Mouse (Mus musculus): ENCODE data around the gene Olfr1449.
"Not testable (repeated sequence)": the region's sequence is repeated elsewhere in the genome, so short reads cannot be mapped to it uniquely, and the experiment has no call there.

The Olfr1449 gene

DNA sequence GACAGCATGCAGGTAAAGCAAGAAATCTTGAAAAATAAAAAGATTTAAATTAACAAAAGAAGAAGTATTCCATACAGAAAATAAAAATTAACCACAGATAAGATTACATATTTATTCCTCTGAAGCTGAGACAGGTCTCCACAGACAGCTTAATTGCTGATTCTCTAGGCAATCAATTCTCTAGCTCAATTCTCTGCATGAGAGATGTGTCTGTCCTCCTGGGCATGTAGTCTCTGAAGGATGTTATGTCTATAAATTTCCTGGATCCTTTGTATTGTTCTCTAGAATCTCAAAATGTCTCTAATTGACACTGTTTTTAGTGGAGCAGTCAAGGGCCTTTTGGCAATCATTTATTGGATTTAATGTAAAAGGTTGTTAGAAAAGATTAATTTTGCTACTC lies at the start of gene Olfr1449:
TSS of gene Olfr1449 (plus strand) at position 301 of the 400 bp plus-strand sequence.
- DNase-seq (ENCODE audit: low read depth): no peak

GRCm38 (mm10) chr19:12883555-12883954 lies 47.1 kb upstream of the Olfr1449 start, which contains the start of gene Olfr1445:
Gene Olfr1445 (plus strand): TSS chr19:12883855.
- DNase-seq (ENCODE audit: low read depth): no peak

DNA sequence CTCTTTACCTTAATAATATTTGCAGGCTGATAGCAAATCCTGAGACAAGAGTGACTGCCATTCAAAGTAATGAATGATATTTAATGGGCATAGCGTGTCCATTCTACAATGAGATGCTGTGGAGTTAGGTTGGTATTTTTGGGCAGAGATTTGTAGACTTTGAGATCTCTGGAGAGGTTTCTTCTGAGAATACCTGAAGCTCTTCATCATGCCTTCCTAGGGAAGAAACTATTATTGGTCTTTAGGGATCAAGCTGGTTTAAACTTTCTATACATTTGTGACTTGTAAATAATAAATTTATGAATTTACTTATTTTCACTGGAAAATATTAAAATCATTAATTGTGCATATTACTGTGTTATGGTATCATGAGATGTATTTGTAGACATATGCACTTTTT lies 37.2 kb upstream of the Olfr1449 start, which contains the start of gene Olfr1446:
TSS of gene Olfr1446 (minus strand) at position 101 of the 400 bp plus-strand sequence.
- DNase-seq (ENCODE audit: low read depth): no peak

DNA sequence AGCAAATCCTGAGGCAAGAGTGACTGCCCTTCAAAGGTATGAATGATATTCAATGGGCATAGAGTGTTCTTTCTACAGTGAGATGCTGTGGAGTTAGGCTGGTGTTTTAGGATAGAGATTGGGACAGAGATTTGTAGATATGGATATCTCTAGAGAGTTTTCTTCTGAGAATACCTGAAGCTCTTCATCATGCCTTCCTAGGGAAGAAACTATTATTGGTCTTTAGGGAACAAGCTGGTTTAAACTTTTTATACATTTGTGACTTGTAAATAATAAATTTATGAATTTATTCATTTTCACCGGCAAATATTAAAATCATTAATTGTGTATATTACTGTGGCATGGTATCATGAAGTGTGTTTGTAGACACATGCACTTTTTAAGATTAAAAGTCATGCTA lies 27.0 kb upstream of the Olfr1449 start, which contains the start of gene Olfr1447:
TSS of gene Olfr1447 (minus strand) at position 101 of the 400 bp plus-strand sequence.
- DNase-seq (ENCODE audit: low read depth): no peak

GRCm38 (mm10) chr19:12924319-12924718 lies 6.3 kb upstream of the Olfr1449 start, which contains the start of gene Olfr1448:
Gene Olfr1448 (minus strand): TSS chr19:12924419.
- DNase-seq (ENCODE audit: low read depth): no peak

- no peak for DNase-seq (ENCODE audit: low read depth)
These were observed 19.3 kb downstream of the Olfr1449 start, which contains the start of gene Olfr1450 for GRCm38 (mm10) chr19:12949958-12950357. Gene Olfr1450 (plus strand): TSS chr19:12950258.

DNA sequence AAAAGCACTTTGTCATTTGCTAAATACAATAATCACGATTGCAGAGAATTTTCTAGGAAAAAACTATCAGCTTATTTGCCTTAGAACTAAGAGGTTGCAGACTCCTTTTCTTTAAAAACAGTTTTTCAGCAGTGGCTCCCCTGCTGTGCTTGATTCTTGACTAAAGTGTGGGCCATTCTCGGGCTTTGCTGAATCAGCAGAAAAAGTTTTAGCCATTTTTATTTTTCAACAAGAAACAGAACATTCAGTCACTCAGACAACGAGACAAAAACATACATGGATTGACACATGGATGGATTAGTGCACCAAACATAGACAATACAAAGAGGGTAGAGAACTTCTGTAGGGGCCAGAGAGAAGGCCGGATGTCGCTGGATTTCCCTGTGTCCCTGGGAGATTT lies 39.4 kb downstream of the Olfr1449 start:
- not testable (repeated sequence) for DNase-seq (ENCODE audit: low read depth)
